Comparison of ENCODE assay signal across 18 mouse cellular contexts in the genomic region with DNA sequence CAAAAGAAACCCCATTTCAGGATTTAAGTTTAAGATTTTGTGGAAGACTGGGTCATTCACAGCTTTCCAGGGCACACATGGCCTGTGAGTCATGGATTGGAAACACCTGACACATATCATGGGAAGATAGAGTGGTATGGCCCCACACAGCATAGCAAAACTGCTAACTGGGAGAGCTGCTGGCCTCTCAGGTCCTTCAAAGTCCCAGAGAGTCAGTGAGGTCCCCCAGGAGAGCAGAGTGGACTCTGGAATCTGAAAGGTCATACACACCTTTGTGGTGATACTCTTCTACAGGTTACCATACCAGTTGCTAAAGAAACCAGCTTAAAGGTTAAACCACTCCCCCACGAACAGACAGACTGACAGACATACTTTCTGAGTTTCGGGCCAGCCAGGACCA.
"Had no signal": no experiment of that assay in that cellular context is flagged by ENCODE, and none has a peak within 500 bp of the region (broad histone marks: within the 10 kb centered on the region; RNA-seq: fewer than 3 reads in every experiment).

No protein-coding gene starts in this region.

- ATAC-seq: midbrain, embryonic 16.5 days had no signal

- H3K36me3 ChIP-seq: kidney, embryonic 15.5 days; limb, embryonic 10.5 days; liver, embryonic 15.5 days; lung, embryonic 15.5 days; midbrain, embryonic 12.5 days; neural tube, embryonic 13.5 days had no signal

- H3K4me2 ChIP-seq: kidney, embryonic 15.5 days; liver, embryonic 15.5 days; lung, embryonic 15.5 days; midbrain, embryonic 12.5 days; neural tube, embryonic 13.5 days had no signal

- H3K9me3 ChIP-seq: kidney, embryonic 15.5 days; limb, embryonic 10.5 days; liver, embryonic 15.5 days; lung, embryonic 15.5 days; midbrain, embryonic 12.5 days; neural tube, embryonic 13.5 days had no signal

- DNase-seq: kidney, adult 2 months; kidney, postnatal 14 days; lung, postnatal 14 days; retina, postnatal 1 day; right cerebral cortex, postnatal 4 days; spleen, adult 18-20 months; thymus, adult 2 months; thymus, postnatal 25 days had no signal

- H3K27ac ChIP-seq: kidney, embryonic 15.5 days; left cerebral cortex, adult 2 months; limb, embryonic 10.5 days; liver, embryonic 15.5 days; lung, embryonic 15.5 days; macrophage; midbrain, embryonic 12.5 days; neural tube, embryonic 13.5 days had no signal

- H3K9ac ChIP-seq: kidney, embryonic 15.5 days; liver, embryonic 15.5 days; lung, embryonic 15.5 days; midbrain, embryonic 12.5 days; neural tube, embryonic 13.5 days had no signal

- H3K4me3 ChIP-seq: kidney, embryonic 15.5 days; left cerebral cortex, adult 2 months; limb, embryonic 10.5 days; liver, embryonic 15.5 days; lung, embryonic 15.5 days; megakaryocyte, embryonic 14.5 days; midbrain, embryonic 12.5 days; neural tube, embryonic 13.5 days had no signal

- H3K4me1 ChIP-seq: limb, embryonic 10.5 days; liver, embryonic 15.5 days; lung, embryonic 15.5 days; megakaryocyte, embryonic 14.5 days; midbrain, embryonic 12.5 days; neural tube, embryonic 13.5 days had no signal

- H3K27me3 ChIP-seq: kidney, embryonic 15.5 days; liver, embryonic 15.5 days; lung, embryonic 15.5 days; megakaryocyte, embryonic 14.5 days; midbrain, embryonic 12.5 days; neural tube, embryonic 13.5 days had no signal
